Mouse (Mus musculus) thymus, adult 2 months (tissue): ENCODE measurements around the gene Fgfr2.

Experiments
- CTCF ChIP-seq: fragments of 200-500 bp; IDR thresholded peaks from 2 replicates; pipeline ENCODE4 v1.5.1; 2012; ENCODE audit warnings: mild to moderate bottlenecking, control low read depth, low read length, moderate library complexity, borderline replicate concordance; ENCODE audit not compliant: control insufficient read depth, poor library complexity, insufficient read depth; ENCODE audit errors: extremely low read depth
- POLR2A ChIP-seq: fragments of 200-500 bp; IDR thresholded peaks from 2 replicates; pipeline ENCODE4 v1.6.1; 2012; ENCODE audit warnings: mild to moderate bottlenecking, low read length, control low read depth, moderate library complexity; ENCODE audit not compliant: control insufficient read depth, poor library complexity, insufficient read depth; ENCODE audit errors: extremely low read depth

DNA sequence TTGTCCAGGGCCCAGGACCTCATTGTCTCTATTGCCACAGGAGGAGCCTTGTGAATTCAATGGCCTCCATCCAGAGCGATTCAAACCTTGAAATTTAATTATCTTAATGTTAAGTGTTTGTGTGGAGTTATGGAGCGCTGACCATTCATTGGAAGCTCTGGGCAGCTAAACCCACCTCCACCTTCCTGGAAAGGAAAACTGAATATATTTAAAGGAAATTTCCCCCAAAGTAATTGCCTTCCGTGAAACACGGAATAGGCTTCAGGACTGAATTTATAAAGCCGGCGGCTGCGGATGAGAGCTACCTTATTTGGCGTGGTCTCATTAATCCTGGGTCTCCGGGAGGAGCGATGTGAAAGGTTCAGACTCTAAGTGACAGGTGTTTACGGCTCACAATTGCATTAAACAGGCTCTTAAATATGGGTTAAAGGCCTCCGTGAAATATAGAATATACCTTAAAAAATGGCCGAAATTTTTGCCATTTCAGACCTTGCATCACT, 1479.8 kb downstream of the Fgfr2 start:
- TF ChIP-seq POLR2A (no peak), CTCF (no peak)
